Mouse (Mus musculus) MN1 (cell line): ENCODE results near the gene Gng12.
"Not testable (repeated sequence)": the region's sequence is repeated elsewhere in the genome, so short reads cannot be mapped to it uniquely, and the experiment has no call there.

Source experiments
- DNase-seq: peaks from one replicate; pipeline ENCODE4 v3.0.0-alpha.2; 2016; ENCODE audit warnings: low spot score

Gene Gng12

GRCm38 (mm10) chr6:66992232-66992631 is 96.0 kb downstream of the Gng12 start:
- DNase-seq: no peak

- no peak for DNase-seq
These were observed 96.6 kb downstream of the Gng12 start for GRCm38 (mm10) chr6:66992786-66993185.

- no peak for DNase-seq
These were observed 98.8 kb downstream of the Gng12 start for GRCm38 (mm10) chr6:66994981-66995380.

- DNase-seq: no peak
These were observed 99.6 kb downstream of the Gng12 start for GRCm38 (mm10) chr6:66995825-66996224.

GRCm38 (mm10) chr6:66996257-66996656 is 100.1 kb downstream of the Gng12 start:
- no peak for DNase-seq

GRCm38 (mm10) chr6:66998645-66999044 is 102.4 kb downstream of the Gng12 start:
- DNase-seq: no peak

GRCm38 (mm10) chr6:66999800-67000199 is 103.6 kb downstream of the Gng12 start:
- DNase-seq: no peak

- no peak for DNase-seq
These were observed 113.7 kb downstream of the Gng12 start for GRCm38 (mm10) chr6:67009888-67010287.

- DNase-seq: no peak
These were observed 114.4 kb downstream of the Gng12 start for GRCm38 (mm10) chr6:67010370-67011216.

- DNase-seq: no peak
These were observed 115.0 kb downstream of the Gng12 start for GRCm38 (mm10) chr6:67011217-67011518.

GRCm38 (mm10) chr6:67013293-67013948 is 117.2 kb downstream of the Gng12 start:
- no peak for DNase-seq

- DNase-seq: no peak
These were observed 117.9 kb downstream of the Gng12 start for GRCm38 (mm10) chr6:67013949-67014678.

- no peak for DNase-seq
These were observed 118.5 kb downstream of the Gng12 start for GRCm38 (mm10) chr6:67014679-67015075.

GRCm38 (mm10) chr6:67015739-67016519 is 119.7 kb downstream of the Gng12 start:
- no peak for DNase-seq

GRCm38 (mm10) chr6:67016520-67017111 is 120.4 kb downstream of the Gng12 start:
- no peak for DNase-seq

- DNase-seq: no peak
These were observed 122.2 kb downstream of the Gng12 start for GRCm38 (mm10) chr6:67018365-67018764.

- DNase-seq: not testable (repeated sequence)
These were observed 122.8 kb downstream of the Gng12 start for GRCm38 (mm10) chr6:67019001-67019400.

GRCm38 (mm10) chr6:67021308-67021707 is 125.1 kb downstream of the Gng12 start:
- no peak for DNase-seq

- no peak for DNase-seq
These were observed 127.5 kb downstream of the Gng12 start for GRCm38 (mm10) chr6:67023729-67024128.

GRCm38 (mm10) chr6:67026661-67027060 is 130.5 kb downstream of the Gng12 start:
- DNase-seq: no peak

GRCm38 (mm10) chr6:67027438-67028142 is 131.4 kb downstream of the Gng12 start:
- DNase-seq: no peak
